Mouse (Mus musculus) C2C12 (cell line): ENCODE measurements at regions not wholly inside any gene's neighbourhood (a gene's known extent, or its start where the extent isn't known, plus 50 kb on each side); places are given as distances from the start of the nearest gene placed in this dataset.

Source experiments
- H3K27me3 ChIP-seq: one replicate; pipeline ENCODE4 v1.6.1; 2011; ENCODE audit not compliant: control insufficient read depth, insufficient read depth, insufficient read length
- H3K36me3 ChIP-seq: one replicate; pipeline ENCODE4 v1.6.1; 2011; ENCODE audit not compliant: control insufficient read depth, insufficient read depth
- H3K4me3 ChIP-seq: one replicate; pipeline ENCODE4 v1.5.1; 2011; ENCODE audit warnings: mild to moderate bottlenecking, control low read depth; ENCODE audit not compliant: poor library complexity, insufficient read depth, severe bottlenecking
- H3K79me2 ChIP-seq: one replicate; pipeline ENCODE4 v1.6.1; 2011; ENCODE audit not compliant: control insufficient read depth, insufficient read depth
- H3K79me3 ChIP-seq: one replicate; pipeline ENCODE4 v1.6.1; 2011; ENCODE audit warnings: low read depth, control low read depth
- H3ac ChIP-seq: one replicate; pipeline ENCODE3; 2011; ENCODE audit warnings: low read depth; ENCODE audit not compliant: control insufficient read depth, insufficient read length
- CEBPB ChIP-seq: IDR thresholded peaks from one replicate; pipeline ENCODE4 v1.6.1; 2011; ENCODE audit warnings: low read depth, mild to moderate bottlenecking, control low read depth, moderate library complexity
- CTCF ChIP-seq: IDR thresholded peaks from one replicate; pipeline ENCODE4 v1.5.1; 2011; ENCODE audit not compliant: control insufficient read depth, insufficient read depth, insufficient read length
- FOSL1 ChIP-seq: IDR thresholded peaks from one replicate; pipeline ENCODE4 v1.8.0; 2011; ENCODE audit warnings: mild to moderate bottlenecking, low read length; ENCODE audit not compliant: poor library complexity, insufficient read depth, severe bottlenecking
- MAX ChIP-seq: IDR thresholded peaks from one replicate; pipeline ENCODE4 v1.6.1; 2011; ENCODE audit warnings: mild to moderate bottlenecking, control low read depth
- MYOD1 ChIP-seq: IDR thresholded peaks from one replicate; pipeline ENCODE4 v1.6.1; 2011; ENCODE audit warnings: low read depth; ENCODE audit not compliant: control insufficient read depth, insufficient read length
- MYOG ChIP-seq: IDR thresholded peaks from one replicate; pipeline ENCODE4 v1.6.1; 2011; ENCODE audit not compliant: control insufficient read depth, insufficient read length; ENCODE audit errors: extremely low read depth
- USF1 ChIP-seq: IDR thresholded peaks from one replicate; pipeline ENCODE4 v1.6.1; 2011; ENCODE audit warnings: low read depth, mild to moderate bottlenecking, control low read depth, moderate library complexity

- Histone ChIP-seq H3K79me2 (no peaks in the 10 kb centered on the region), H3ac (no peak overlapping the region), H3K36me3 (no peaks in the 10 kb centered on the region), H3K27me3 (no peaks in the 10 kb centered on the region), H3K79me3 (no peaks in the 10 kb centered on the region), H3K4me3 (no peak overlapping the region)
- no peak for TF ChIP-seq MAX
- TF ChIP-seq MYOD1, result no peak
- TF ChIP-seq FOSL1, result no peak
- no peak for TF ChIP-seq CTCF
- TF ChIP-seq MYOG, result no peak
- no peak for TF ChIP-seq CEBPB
- no peak for TF ChIP-seq USF1
Measured at GRCm38 (mm10) chr19:25922052-25922451, 249.8 kb downstream of the Dmrt2 start.

DNA sequence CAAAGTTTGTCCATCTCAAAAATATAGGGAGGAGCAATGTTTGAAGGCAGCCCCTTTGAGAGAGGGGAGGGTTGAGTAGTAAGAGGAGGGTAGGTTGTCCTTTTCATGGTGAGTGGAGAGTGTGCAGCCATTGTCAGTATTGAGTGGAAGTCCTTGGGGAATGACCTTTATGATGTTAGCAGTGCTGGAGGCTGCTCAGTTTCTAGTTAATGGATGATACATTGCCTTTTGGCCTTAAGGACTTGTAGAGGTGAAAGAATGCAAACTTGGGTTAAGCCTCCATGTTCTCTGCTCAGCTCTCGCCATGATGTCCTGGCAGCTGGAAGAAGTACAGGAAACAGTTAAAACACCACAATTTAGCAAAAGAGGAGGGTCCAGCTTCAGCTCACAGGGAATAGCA is 250.6 kb downstream of the Dmrt2 start:
- no peak overlapping the region for H3ac ChIP-seq
- no peaks in the 10 kb centered on the region for H3K27me3 ChIP-seq
- TF ChIP-seq MAX (no peak), MYOD1 (no peak), CTCF (no peak), MYOG (no peak), FOSL1 (no peak), CEBPB (no peak), USF1 (no peak)
- no peaks in the 10 kb centered on the region for H3K79me3 ChIP-seq
- no peaks in the 10 kb centered on the region for H3K36me3 ChIP-seq
- H3K4me3 ChIP-seq, result no peak overlapping the region
- H3K79me2 ChIP-seq, result no peaks in the 10 kb centered on the region

DNA sequence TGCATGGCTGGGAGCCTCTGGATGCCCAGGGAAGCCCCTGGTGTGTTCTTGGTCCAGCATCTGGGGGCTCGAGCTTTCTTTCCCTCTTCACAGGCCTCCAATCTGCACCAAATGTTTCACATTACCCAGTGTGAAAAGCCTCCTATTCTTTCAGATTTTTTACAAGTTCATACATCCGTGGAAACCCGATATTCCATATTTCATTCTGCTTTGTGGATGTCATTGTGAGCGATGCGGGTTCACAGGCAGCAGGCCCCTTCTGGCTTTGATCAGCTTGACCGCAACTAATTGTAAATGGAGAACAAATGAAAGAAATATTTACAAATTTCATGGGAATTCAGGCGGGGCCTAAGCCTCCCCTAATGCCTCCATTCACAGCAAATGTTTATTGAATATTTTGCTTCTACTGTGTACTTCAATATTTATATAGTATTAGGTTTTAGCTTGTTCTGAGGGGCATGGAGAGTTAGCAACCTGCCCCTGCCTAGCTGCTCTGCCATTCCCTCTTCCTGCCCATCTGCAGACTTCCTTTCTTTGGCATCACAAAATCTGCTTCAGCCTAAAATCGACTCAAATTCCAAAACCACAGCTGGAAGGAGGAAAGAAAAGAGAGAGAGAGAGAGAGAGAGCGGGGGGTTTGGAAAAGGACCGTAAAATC is 251.6 kb downstream of the Dmrt2 start:
- Histone ChIP-seq H3K79me2 (no peaks in the 10 kb centered on the region), H3K36me3 (no peaks in the 10 kb centered on the region), H3K4me3 (no peak overlapping the region), H3K27me3 (no peaks in the 10 kb centered on the region), H3ac (no peak overlapping the region), H3K79me3 (no peaks in the 10 kb centered on the region)
- TF ChIP-seq FOSL1 (no peak), CTCF (no peak), CEBPB (no peak), USF1 (no peak), MYOD1 (no peak), MAX (no peak), MYOG (no peak)

GRCm38 (mm10) chr19:25924385-25924769 is 252.2 kb downstream of the Dmrt2 start:
- H3K36me3 ChIP-seq, result no peaks in the 10 kb centered on the region
- no peak overlapping the region for H3ac ChIP-seq
- H3K79me3 ChIP-seq, result no peaks in the 10 kb centered on the region
- no peaks in the 10 kb centered on the region for H3K27me3 ChIP-seq
- no peak overlapping the region for H3K4me3 ChIP-seq
- TF ChIP-seq CEBPB, result no peak
- TF ChIP-seq MYOG, result no peak
- TF ChIP-seq USF1, result no peak
- TF ChIP-seq MYOD1, result no peak
- TF ChIP-seq FOSL1, result no peak
- no peak for TF ChIP-seq CTCF
- H3K79me2 ChIP-seq, result no peaks in the 10 kb centered on the region

- H3K27me3 ChIP-seq, result no peaks in the 10 kb centered on the region
- no peaks in the 10 kb centered on the region for H3K79me2 ChIP-seq
- H3K36me3 ChIP-seq, result no peaks in the 10 kb centered on the region
- H3ac ChIP-seq, result no peak overlapping the region
- TF ChIP-seq MAX (no peak), MYOD1 (no peak), USF1 (no peak), CTCF (no peak), FOSL1 (no peak), CEBPB (no peak), MYOG (no peak)
- no peak overlapping the region for H3K4me3 ChIP-seq
- H3K79me3 ChIP-seq, result no peaks in the 10 kb centered on the region
Measured at GRCm38 (mm10) chr19:25927220-25927619, 255.0 kb downstream of the Dmrt2 start.

- Histone ChIP-seq H3ac (no peak overlapping the region), H3K4me3 (no peak overlapping the region), H3K27me3 (no peaks in the 10 kb centered on the region), H3K79me3 (no peaks in the 10 kb centered on the region), H3K79me2 (no peaks in the 10 kb centered on the region), H3K36me3 (no peaks in the 10 kb centered on the region)
- TF ChIP-seq MAX (no peak), MYOD1 (no peak), CEBPB (no peak), USF1 (no peak), MYOG (no peak), CTCF (no peak), FOSL1 (no peak)
Measured at GRCm38 (mm10) chr19:25937343-25937742, 265.1 kb downstream of the Dmrt2 start.
